Mouse (Mus musculus) liver, postnatal 0 days (tissue): ENCODE results near the gene Rcn2. TPM values are rescaled to one million over a fixed set of nuclear protein-coding genes. Genes with fewer than 3 reads are reported as not detected.

Source experiments
- ATAC-seq: fragments of 200-750 bp; cut with Nextera tagmentation; 2 replicates; pipeline ENCODE4 v1.8.0; 2017; ENCODE audit warnings: mild to moderate bottlenecking, moderate library complexity
- DNase-seq: peaks from one replicate; pipeline ENCODE4 v3.0.0-alpha.2; 2016
- H3K27ac ChIP-seq: fragments of 300-500 bp; sonication (generic); 2 replicates; pipeline ENCODE4 v1.5.1; 2014; ENCODE audit warnings: antibody characterized with exemption, moderate library complexity, mild to moderate bottlenecking, low read depth
- H3K27me3 ChIP-seq: fragments of 300-500 bp; sonication (generic); 2 replicates; pipeline ENCODE4 v1.6.1; 2014; ENCODE audit warnings: low read length, control low read depth, mixed read lengths; ENCODE audit not compliant: insufficient read depth
- H3K36me3 ChIP-seq: fragments of 300-500 bp; sonication (generic); replicated peaks from 2 replicates; pipeline ENCODE4 v1.6.1; 2014; ENCODE audit warnings: mild to moderate bottlenecking, control low read depth, low read length, moderate library complexity, mixed read lengths; ENCODE audit not compliant: insufficient read depth
- H3K4me1 ChIP-seq: fragments of 300-500 bp; sonication (generic); 2 replicates; pipeline ENCODE4 v1.6.1; 2014; ENCODE audit warnings: antibody characterized with exemption, mild to moderate bottlenecking, control low read depth; ENCODE audit not compliant: insufficient read depth
- H3K4me2 ChIP-seq: fragments of 300-500 bp; sonication (generic); 2 replicates; pipeline ENCODE4 v1.6.1; 2014; ENCODE audit warnings: low read depth, mild to moderate bottlenecking, low read length, moderate library complexity, mixed read lengths
- H3K4me3 ChIP-seq: fragments of 300-500 bp; sonication (generic); 2 replicates; pipeline ENCODE4 v1.5.1; 2014; ENCODE audit warnings: low read depth, low read length
- H3K9ac ChIP-seq: fragments of 300-500 bp; sonication (generic); replicated peaks from 2 replicates; pipeline ENCODE4 v1.6.1; 2014; ENCODE audit warnings: mild to moderate bottlenecking, moderate library complexity
- H3K9me3 ChIP-seq: fragments of 300-500 bp; sonication (generic); 2 replicates; pipeline ENCODE4 v1.6.1; 2016; ENCODE audit warnings: mild to moderate bottlenecking, control low read depth, low read length, mixed read lengths
- CTCF ChIP-seq: sonication (generic); IDR thresholded peaks from 2 replicates; pipeline ENCODE4 v1.5.1; 2016; ENCODE audit warnings: antibody characterized with exemption, low read depth
- EP300 ChIP-seq: IDR thresholded peaks from 2 replicates; pipeline ENCODE4 v1.6.1; 2016; ENCODE audit warnings: antibody characterized with exemption, low read depth, mild to moderate bottlenecking
- WGBS: fragments of 180-500 bp; shearing (Covaris S2); extraction: QIAGEN DNeasy Blood & Tissue Kit; methylation state at CpG from one replicate; pipeline ENCODE4 v1.1.7; 2014; ENCODE audit not compliant: insufficient replicate concordance; 5-methylcytosine and 5-hydroxymethylcytosine counted together
- polyA plus RNA-seq: library from polyadenylated mRNA; unstranded; fragments of >200 nt; fragmentation: Nextera tagmentation; extraction: Ambion mirVana; gene quantifications from 2 replicates; pipeline ENCODE4 v1.2.1, GENCODE M21; 2015

Rcn2 gene
- polyA plus RNA-seq, 1 experiment from 2014 or later = 30.5 TPM

DNA sequence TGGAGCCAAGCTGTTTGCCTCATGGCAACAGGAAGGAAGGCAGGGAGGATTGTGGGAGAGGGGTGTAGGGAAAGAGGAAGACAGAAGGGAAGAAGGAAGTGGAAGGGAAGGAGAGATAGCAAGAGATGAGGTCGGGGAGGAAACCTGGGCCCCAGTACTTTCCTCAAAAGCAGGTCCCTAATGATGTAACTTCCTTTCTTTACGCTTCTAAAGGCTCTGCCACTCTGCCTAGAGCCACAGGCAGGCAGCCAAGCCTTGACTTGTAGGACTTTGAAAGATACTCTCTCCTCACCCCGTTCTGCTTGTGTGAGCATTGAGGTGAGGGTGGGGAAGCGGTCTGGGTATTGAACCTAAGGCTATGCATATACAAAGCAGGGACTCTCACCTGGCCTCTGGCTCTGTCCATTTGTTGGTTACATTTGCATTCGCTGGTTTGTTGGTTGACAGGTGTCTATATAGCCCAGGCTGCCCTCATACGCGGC lies 58.4 kb downstream of the Rcn2 start:
- Histone ChIP-seq H3K36me3 (no peaks in the 10 kb centered on the region), H3K9ac (no peak overlapping the region), H3K4me2 (0 out of 2 replicates have a peak overlapping the region, but pooled peaks have one; percentile 11), H3K27ac (peak overlapping the region; percentile 44; the same call in 1 of the 2 replicates), H3K4me3 (no peak overlapping the region), H3K4me1 (peaks cover 11% of the 10 kb centered on the region), H3K27me3 (no peaks in the 10 kb centered on the region), H3K9me3 (no peaks in the 10 kb centered on the region)
- ATAC-seq = no peak
- TF ChIP-seq CTCF (no peak), EP300 (no peak)
- 55% methylated on average over 7 of the region's 7 CpGs for WGBS
- no peak for DNase-seq

DNA sequence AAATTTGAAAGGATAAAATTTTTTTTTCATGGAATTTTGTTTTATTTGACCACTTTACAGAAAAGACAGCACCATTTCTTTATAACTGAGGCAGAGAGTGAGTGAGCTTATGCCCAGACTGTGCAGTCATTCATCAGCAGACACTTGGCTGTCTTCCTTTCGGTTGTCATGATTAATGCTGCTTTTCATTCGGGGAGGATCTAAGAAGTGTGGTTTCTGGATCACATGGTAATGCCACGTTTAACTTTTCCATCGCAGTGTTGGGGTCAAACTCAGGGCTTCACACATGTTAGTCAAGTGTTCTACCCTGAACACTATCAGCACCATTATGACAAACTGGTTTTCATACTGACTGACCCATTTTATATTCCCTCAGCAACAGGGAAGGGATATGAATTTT lies 59.4 kb downstream of the Rcn2 start:
- no peaks in the 10 kb centered on the region for H3K36me3 ChIP-seq

DNA sequence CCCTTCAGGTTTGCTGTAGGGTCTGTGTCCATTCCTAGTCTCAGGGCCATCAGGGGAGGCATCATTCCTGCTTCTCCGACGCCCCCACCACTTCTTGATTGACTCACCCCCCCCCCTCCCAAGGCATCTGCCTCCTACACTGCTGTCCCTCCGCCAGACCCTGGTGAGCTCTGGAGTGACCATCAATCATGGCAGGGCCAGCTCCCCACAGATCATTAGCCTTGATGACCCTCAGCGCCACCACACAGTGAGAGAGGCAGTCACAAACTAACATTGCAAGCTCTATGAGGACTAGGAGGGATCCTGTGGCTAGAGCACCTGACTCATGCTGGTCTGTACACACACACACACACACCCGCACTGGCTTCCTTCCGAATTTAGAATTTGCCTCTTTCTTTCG lies 63.3 kb downstream of the Rcn2 start:
- no peaks in the 10 kb centered on the region for H3K27me3 ChIP-seq
- H3K4me2 ChIP-seq = peak overlapping the region; percentile 32; the same call in 1 of the 2 replicates
- no peak overlapping the region for H3K9ac ChIP-seq
- H3K36me3 ChIP-seq = no peaks in the 10 kb centered on the region
- ATAC-seq = no peak
- no peak for DNase-seq
- WGBS = 38% methylated on average over 7 of the region's 7 CpGs
- no peaks in the 10 kb centered on the region for H3K9me3 ChIP-seq
- H3K4me1 ChIP-seq = peaks cover 13% of the 10 kb centered on the region
- no peak overlapping the region for H3K4me3 ChIP-seq
- peak overlapping the region; percentile 82 for H3K27ac ChIP-seq
- TF ChIP-seq CTCF (no peak), EP300 (no peak)

More for the DNA sequence above, 59.4 kb downstream of the Rcn2 start:
- no peak for ATAC-seq
- Histone ChIP-seq H3K27ac (no peak overlapping the region), H3K4me3 (no peak overlapping the region), H3K4me1 (peaks cover 11% of the 10 kb centered on the region), H3K9me3 (no peaks in the 10 kb centered on the region), H3K9ac (no peak overlapping the region), H3K27me3 (no peaks in the 10 kb centered on the region), H3K4me2 (0 out of 2 replicates have a peak overlapping the region, but pooled peaks have one; percentile 11)
- DNase-seq = no peak
- TF ChIP-seq EP300 = no peak
- TF ChIP-seq CTCF = no peak
- WGBS = 36% methylated on average over 4 of the region's 4 CpGs

DNA sequence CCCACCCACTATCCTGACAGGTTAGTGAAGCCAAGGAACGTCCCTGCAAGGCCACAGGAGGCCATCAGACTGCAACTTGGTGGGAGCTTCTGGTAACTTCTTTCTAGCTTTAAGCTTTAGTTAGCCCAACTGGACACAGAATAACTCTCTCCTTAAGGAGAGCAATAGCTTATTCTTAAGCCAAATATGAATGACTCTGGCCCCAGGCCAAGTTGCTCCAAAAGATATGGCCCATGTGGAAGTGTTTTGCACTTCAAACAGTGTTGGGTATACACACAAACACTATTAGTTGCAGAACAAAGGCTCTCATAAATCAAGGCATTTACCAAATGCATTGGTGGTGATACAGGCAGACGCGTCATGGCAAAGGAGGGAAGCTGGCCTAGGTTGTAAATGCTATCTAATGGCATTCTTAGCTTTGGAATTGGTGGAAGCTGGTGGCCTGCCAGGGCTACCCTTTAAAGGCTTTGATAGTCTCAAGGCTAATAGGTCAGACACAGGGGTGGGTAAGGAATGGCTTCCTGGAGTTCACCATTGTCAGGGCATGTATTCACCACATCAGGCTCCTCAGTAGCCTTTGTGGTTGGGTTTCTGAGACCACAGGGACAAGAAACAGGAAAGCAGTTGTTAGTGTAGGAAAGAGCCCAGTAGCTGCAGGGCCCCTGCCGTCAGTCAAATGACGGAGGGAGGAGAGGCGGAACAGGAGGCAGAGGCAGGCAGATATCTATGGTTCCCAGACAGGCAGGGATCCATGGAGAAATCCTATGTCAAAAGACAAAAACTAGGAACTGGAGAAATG lies 64.8 kb downstream of the Rcn2 start:
- no peak for ATAC-seq
- H3K4me1 ChIP-seq = peaks cover 13% of the 10 kb centered on the region

DNA sequence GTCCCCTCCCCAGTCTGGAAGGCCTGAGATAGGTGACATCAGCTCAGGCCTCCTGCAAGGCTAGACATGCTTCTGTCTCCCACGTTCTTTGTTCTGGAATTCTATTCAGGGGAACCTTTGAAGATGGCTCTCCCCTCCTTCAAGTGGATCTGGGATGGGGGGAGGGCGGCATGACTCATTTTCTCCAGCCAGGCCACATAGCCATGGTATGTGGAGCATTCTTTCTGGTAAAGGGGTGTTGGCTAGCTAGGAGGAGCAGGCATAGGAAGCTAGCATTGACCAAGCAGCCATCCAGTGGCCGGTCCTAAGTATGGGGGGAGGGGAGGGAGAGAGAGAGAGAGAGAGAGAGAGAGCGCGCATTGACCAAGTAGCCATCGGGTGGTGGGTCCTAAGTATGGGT lies 65.9 kb downstream of the Rcn2 start:
- DNase-seq (no peak), ATAC-seq (no peak)
- Histone ChIP-seq H3K9me3 (no peaks in the 10 kb centered on the region), H3K4me1 (peaks cover 13% of the 10 kb centered on the region), H3K27me3 (no peaks in the 10 kb centered on the region), H3K4me3 (no peak overlapping the region), H3K27ac (peak overlapping the region; percentile 64), H3K9ac (no peak overlapping the region), H3K36me3 (no peaks in the 10 kb centered on the region), H3K4me2 (no peak overlapping the region)
- no peak for TF ChIP-seq CTCF
- TF ChIP-seq EP300 = no peak
- WGBS = 60% methylated on average over 6 of the region's 6 CpGs

More for the DNA sequence above, 64.8 kb downstream of the Rcn2 start:
- TF ChIP-seq EP300 (no peak), CTCF (no peak)
- Histone ChIP-seq H3K27ac (peak overlapping the region; percentile 64), H3K4me3 (no peak overlapping the region), H3K27me3 (no peaks in the 10 kb centered on the region), H3K4me2 (no peak overlapping the region), H3K36me3 (no peaks in the 10 kb centered on the region), H3K9ac (no peak overlapping the region), H3K9me3 (no peaks in the 10 kb centered on the region)
- WGBS = 49% methylated on average over 6 of the region's 6 CpGs
- DNase-seq = no peak

DNA sequence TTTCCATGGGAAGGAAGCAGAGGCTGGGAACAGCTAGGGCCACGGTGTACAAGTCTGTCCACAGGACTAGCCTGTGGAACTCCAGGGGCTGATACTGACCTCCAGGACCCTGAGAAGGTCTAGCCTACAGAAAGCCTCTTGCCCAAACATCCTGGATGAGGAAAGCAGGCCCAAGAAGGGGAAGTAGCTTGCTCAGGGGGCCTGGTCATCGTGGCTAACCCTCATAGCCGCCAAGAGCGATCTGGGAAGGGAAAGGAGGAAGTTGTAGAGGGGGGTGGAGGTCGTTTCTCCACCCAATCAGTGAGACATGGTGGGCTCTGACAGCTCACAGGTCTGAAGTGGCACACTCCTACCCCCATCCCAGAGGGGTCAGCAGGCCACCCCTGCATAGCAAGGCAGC lies 66.5 kb downstream of the Rcn2 start:
- Histone ChIP-seq H3K36me3 (no peaks in the 10 kb centered on the region), H3K4me1 (peaks cover 13% of the 10 kb centered on the region), H3K27me3 (no peaks in the 10 kb centered on the region), H3K4me3 (no peak overlapping the region), H3K9me3 (no peaks in the 10 kb centered on the region), H3K27ac (peak overlapping the region; percentile 64), H3K9ac (no peak overlapping the region), H3K4me2 (0 out of 2 replicates have a peak overlapping the region, but pooled peaks have one; percentile 26)
- TF ChIP-seq CTCF = no peak
- TF ChIP-seq EP300 = no peak
- ATAC-seq (peak; percentile 64), DNase-seq (peak; percentile 61)
- WGBS = 39% methylated on average over 5 of the region's 5 CpGs

Other genes with a start within 250 kb of the Rcn2 start
- gene Scaper, start 103.7 kb upstream of the Rcn2 start, polyA plus RNA-seq = 1.7 and 2.3 TPM in 2 replicates
- not detected in 2 replicates for gene 4930563M21Rik, start 31.3 kb upstream of the Rcn2 start, polyA plus RNA-seq
- 5.5 and 6.0 TPM in 2 replicates for gene Pstpip1, start 48.1 kb downstream of the Rcn2 start, polyA plus RNA-seq
- 23.1 and 23.4 TPM in 2 replicates for gene Tspan3, start 123.6 kb downstream of the Rcn2 start, polyA plus RNA-seq